Mouse (Mus musculus): ENCODE results near the gene Cyb5rl. TPM values are rescaled to one million over a fixed set of nuclear protein-coding genes. Genes with fewer than 3 reads are reported as not detected.

Cyb5rl gene
- polyA plus RNA-seq, 1 experiment from 2014 or later = 4.4 TPM

DNA sequence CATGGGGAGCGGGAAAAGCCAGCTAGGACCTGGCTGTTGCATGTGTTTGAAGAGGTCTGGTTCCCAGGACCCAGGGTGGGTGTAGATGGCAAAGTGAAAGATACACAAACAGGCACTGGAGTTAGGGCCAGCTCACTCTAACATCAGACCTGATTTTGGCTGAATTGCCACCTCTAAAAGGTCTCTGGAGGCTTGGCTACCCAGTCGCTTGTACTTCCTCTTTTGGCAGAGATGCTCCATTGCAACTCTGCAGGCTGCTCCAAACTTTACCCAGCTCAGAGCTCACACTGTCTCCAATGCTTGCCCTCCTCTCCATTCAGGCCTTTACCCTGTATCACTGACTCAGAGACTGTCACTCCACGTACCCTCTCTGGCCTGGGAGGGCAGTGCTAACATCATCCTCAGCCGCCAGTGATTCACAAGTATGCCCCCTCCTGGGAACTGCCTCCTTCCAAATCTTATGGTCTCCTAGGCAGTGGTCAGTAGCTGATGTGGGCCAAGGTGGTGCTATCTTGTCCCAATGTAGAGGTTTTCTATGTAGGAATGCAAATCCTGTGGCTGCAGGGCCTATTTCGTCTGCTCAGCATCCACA lies 13.7 kb upstream of the Cyb5rl start:
- no peak overlapping the region for H3K27ac ChIP-seq (ENCODE audit: low read depth, low read length)
- no peak overlapping the region for H3K4me3 ChIP-seq (ENCODE audit: low read length)
- 47% methylated on average over 5 of the region's 5 CpGs for WGBS
- ATAC-seq = no peak
- no peaks in the 10 kb centered on the region for H3K9me3 ChIP-seq (ENCODE audit: control insufficient read depth, low read length)
- H3K36me3 ChIP-seq (ENCODE audit: control insufficient read depth, insufficient read depth, low read length) = peaks cover 13% of the 10 kb centered on the region
- H3K4me2 ChIP-seq (ENCODE audit: low read length) = no peak overlapping the region
- no peaks in the 10 kb centered on the region for H3K27me3 ChIP-seq (replicated peaks; ENCODE audit: control insufficient read depth, insufficient read depth, low read length)
- no peak overlapping the region for H3K9ac ChIP-seq (ENCODE audit: low read depth, low read length)
- H3K4me1 ChIP-seq (ENCODE audit: control insufficient read depth, insufficient read depth, low read depth, low read length) = no peaks in the 10 kb centered on the region; the same call in 1 of the 2 replicates

- H3K9me3 ChIP-seq (ENCODE audit: control insufficient read depth, low read length) = no peaks in the 10 kb centered on the region
- no peak overlapping the region for H3K4me3 ChIP-seq (ENCODE audit: low read length)
- ATAC-seq = no peak
- no peak overlapping the region for H3K9ac ChIP-seq (ENCODE audit: low read depth, low read length)
- peaks cover 29% of the 10 kb centered on the region for H3K36me3 ChIP-seq (ENCODE audit: control insufficient read depth, insufficient read depth, low read length)
- 85% methylated on average over 3 of the region's 3 CpGs for WGBS
- H3K4me2 ChIP-seq (ENCODE audit: low read length) = no peak overlapping the region
- no peaks in the 10 kb centered on the region for H3K27me3 ChIP-seq (replicated peaks; ENCODE audit: control insufficient read depth, insufficient read depth, low read length)
- no peaks in the 10 kb centered on the region for H3K4me1 ChIP-seq (ENCODE audit: control insufficient read depth, insufficient read depth, low read depth, low read length)
- no peak overlapping the region for H3K27ac ChIP-seq (ENCODE audit: low read depth, low read length)
Measured at GRCm38 (mm10) chr4:107056088-107056487, 10.7 kb upstream of the Cyb5rl start.

DNA sequence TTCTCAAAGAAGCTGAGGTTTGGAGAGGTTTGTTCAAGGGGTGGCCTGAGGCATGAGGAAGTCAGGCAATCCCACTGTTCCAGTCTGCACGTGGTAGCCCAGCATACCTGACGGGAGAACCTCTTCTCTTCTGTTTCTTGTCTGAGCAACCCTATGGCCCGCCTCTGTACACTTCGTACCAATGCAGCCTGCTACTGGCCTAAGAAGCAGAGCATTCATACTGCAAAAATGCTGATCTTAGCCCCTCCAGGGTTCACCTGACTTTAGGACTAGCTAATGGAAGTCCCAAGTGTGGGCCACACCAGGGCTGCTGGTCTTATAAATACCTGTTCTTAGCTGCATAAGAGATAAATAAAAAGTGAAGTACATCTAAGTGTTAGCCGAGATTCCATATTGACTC lies 8.4 kb upstream of the Cyb5rl start:
- ATAC-seq = no peak
- no peak overlapping the region for H3K27ac ChIP-seq (ENCODE audit: low read depth, low read length)
- 92% methylated on average over 5 of the region's 5 CpGs for WGBS
- H3K4me3 ChIP-seq (ENCODE audit: low read length) = no peak overlapping the region
- H3K4me1 ChIP-seq (ENCODE audit: control insufficient read depth, insufficient read depth, low read depth, low read length) = no peaks in the 10 kb centered on the region
- H3K27me3 ChIP-seq (replicated peaks; ENCODE audit: control insufficient read depth, insufficient read depth, low read length) = no peaks in the 10 kb centered on the region
- no peak overlapping the region for H3K4me2 ChIP-seq (ENCODE audit: low read length)
- H3K9me3 ChIP-seq (ENCODE audit: control insufficient read depth, low read length) = no peaks in the 10 kb centered on the region
- H3K36me3 ChIP-seq (ENCODE audit: control insufficient read depth, insufficient read depth, low read length) = peaks cover 40% of the 10 kb centered on the region
- no peak overlapping the region for H3K9ac ChIP-seq (ENCODE audit: low read depth, low read length)

- Histone ChIP-seq H3K36me3 (ENCODE audit: control insufficient read depth, insufficient read depth, low read length) (peaks cover 40% of the 10 kb centered on the region), H3K4me1 (ENCODE audit: control insufficient read depth, insufficient read depth, low read depth, low read length) (no peaks in the 10 kb centered on the region), H3K9ac (ENCODE audit: low read depth, low read length) (no peak overlapping the region), H3K4me3 (ENCODE audit: low read length) (no peak overlapping the region), H3K9me3 (ENCODE audit: control insufficient read depth, low read length) (no peaks in the 10 kb centered on the region), H3K27ac (ENCODE audit: low read depth, low read length) (no peak overlapping the region), H3K4me2 (ENCODE audit: low read length) (no peak overlapping the region), H3K27me3 (replicated peaks; ENCODE audit: control insufficient read depth, insufficient read depth, low read length) (no peaks in the 10 kb centered on the region)
- 88% methylated on average over 6 of the region's 6 CpGs for WGBS
- ATAC-seq = no peak
Measured at GRCm38 (mm10) chr4:107058781-107059180, 8.0 kb upstream of the Cyb5rl start.

DNA sequence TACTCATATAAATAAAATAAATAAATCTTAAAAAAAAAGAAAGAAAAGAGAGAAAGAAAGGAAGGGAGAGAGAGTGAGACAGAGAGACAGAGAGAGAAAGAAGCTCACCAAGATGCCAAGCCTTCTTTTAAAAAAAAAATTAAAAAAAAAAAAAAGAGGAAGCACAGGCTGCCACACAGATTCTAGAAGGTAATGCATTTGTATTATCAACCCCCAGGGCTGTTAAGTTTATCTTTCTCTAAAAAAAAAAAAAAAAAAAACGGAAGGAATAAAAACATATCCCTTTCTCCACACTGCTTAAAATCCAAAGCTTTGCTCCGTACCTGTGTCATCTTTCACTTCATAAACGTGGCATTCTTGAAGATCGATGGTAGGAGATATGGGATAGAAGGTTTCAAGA lies 5.2 kb upstream of the Cyb5rl start:
- no peaks in the 10 kb centered on the region for H3K9me3 ChIP-seq (ENCODE audit: control insufficient read depth, low read length)
- peaks cover 8% of the 10 kb centered on the region for H3K4me1 ChIP-seq (ENCODE audit: control insufficient read depth, insufficient read depth, low read depth, low read length)
- ATAC-seq = no peak
- H3K27me3 ChIP-seq (replicated peaks; ENCODE audit: control insufficient read depth, insufficient read depth, low read length) = no peaks in the 10 kb centered on the region
- 89% methylated on average over 4 of the region's 4 CpGs for WGBS
- no peak overlapping the region for H3K9ac ChIP-seq (ENCODE audit: low read depth, low read length)
- no peak overlapping the region for H3K27ac ChIP-seq (ENCODE audit: low read depth, low read length)
- no peak overlapping the region for H3K4me3 ChIP-seq (ENCODE audit: low read length)
- peaks cover 42% of the 10 kb centered on the region for H3K36me3 ChIP-seq (ENCODE audit: control insufficient read depth, insufficient read depth, low read length)
- H3K4me2 ChIP-seq (ENCODE audit: low read length) = no peak overlapping the region

GRCm38 (mm10) chr4:107063214-107063613 lies 3.6 kb upstream of the Cyb5rl start:
- H3K9ac ChIP-seq (ENCODE audit: low read depth, low read length) = no peak overlapping the region
- ATAC-seq = no peak
- H3K27me3 ChIP-seq (replicated peaks; ENCODE audit: control insufficient read depth, insufficient read depth, low read length) = no peaks in the 10 kb centered on the region
- H3K27ac ChIP-seq (ENCODE audit: low read depth, low read length) = no peak overlapping the region
- peaks cover 31% of the 10 kb centered on the region for H3K36me3 ChIP-seq (ENCODE audit: control insufficient read depth, insufficient read depth, low read length)
- H3K4me2 ChIP-seq (ENCODE audit: low read length) = no peak overlapping the region
- peaks cover 15% of the 10 kb centered on the region for H3K4me1 ChIP-seq (ENCODE audit: control insufficient read depth, insufficient read depth, low read depth, low read length)
- WGBS = 90% methylated on average over 3 of the region's 3 CpGs
- no peak overlapping the region for H3K4me3 ChIP-seq (ENCODE audit: low read length)
- H3K9me3 ChIP-seq (ENCODE audit: control insufficient read depth, low read length) = no peaks in the 10 kb centered on the region

GRCm38 (mm10) chr4:107064394-107065098 lies 2.2 kb upstream of the Cyb5rl start:
- Histone ChIP-seq H3K9me3 (ENCODE audit: control insufficient read depth, low read length) (no peaks in the 10 kb centered on the region), H3K27ac (ENCODE audit: low read depth, low read length) (no peak overlapping the region), H3K36me3 (ENCODE audit: control insufficient read depth, insufficient read depth, low read length) (peaks cover 25% of the 10 kb centered on the region), H3K4me2 (ENCODE audit: low read length) (no peak overlapping the region), H3K27me3 (replicated peaks; ENCODE audit: control insufficient read depth, insufficient read depth, low read length) (no peaks in the 10 kb centered on the region), H3K4me1 (ENCODE audit: control insufficient read depth, insufficient read depth, low read depth, low read length) (peaks cover 15% of the 10 kb centered on the region), H3K9ac (ENCODE audit: low read depth, low read length) (no peak overlapping the region), H3K4me3 (ENCODE audit: low read length) (no peak overlapping the region)
- WGBS = 91% methylated on average over 5 of the region's 5 CpGs
- ATAC-seq = no peak

- H3K9me3 ChIP-seq (ENCODE audit: control insufficient read depth, low read length) = no peaks in the 10 kb centered on the region
- H3K4me2 ChIP-seq (ENCODE audit: low read length) = peak overlapping the region; percentile 98
- no peaks in the 10 kb centered on the region for H3K27me3 ChIP-seq (replicated peaks; ENCODE audit: control insufficient read depth, insufficient read depth, low read length)
- peak; percentile 76 for ATAC-seq
- WGBS = 2% methylated on average over 33 of the region's 33 CpGs
- H3K4me1 ChIP-seq (ENCODE audit: control insufficient read depth, insufficient read depth, low read depth, low read length) = peaks cover 15% of the 10 kb centered on the region
- peak overlapping the region; percentile 88 for H3K4me3 ChIP-seq (ENCODE audit: low read length)
- H3K36me3 ChIP-seq (ENCODE audit: control insufficient read depth, insufficient read depth, low read length) = peaks cover 8% of the 10 kb centered on the region
- H3K27ac ChIP-seq (ENCODE audit: low read depth, low read length) = peak overlapping the region; percentile 40; the same call in 1 of the 2 replicates
- H3K9ac ChIP-seq (ENCODE audit: low read depth, low read length) = peak overlapping the region; percentile 60
Measured at GRCm38 (mm10) chr4:107067151-107067840, 508 bp downstream of the Cyb5rl start.

GRCm38 (mm10) chr4:107072343-107072742 lies 5.6 kb downstream of the Cyb5rl start:
- no peak overlapping the region for H3K4me3 ChIP-seq (ENCODE audit: low read length)
- H3K27me3 ChIP-seq (replicated peaks; ENCODE audit: control insufficient read depth, insufficient read depth, low read length) = no peaks in the 10 kb centered on the region
- 79% methylated on average over 9 of the region's 9 CpGs for WGBS
- no peak for ATAC-seq
- H3K9me3 ChIP-seq (ENCODE audit: control insufficient read depth, low read length) = no peaks in the 10 kb centered on the region
- no peaks in the 10 kb centered on the region for H3K36me3 ChIP-seq (ENCODE audit: control insufficient read depth, insufficient read depth, low read length)
- H3K9ac ChIP-seq (ENCODE audit: low read depth, low read length) = no peak overlapping the region
- H3K4me2 ChIP-seq (ENCODE audit: low read length) = no peak overlapping the region
- peaks cover 4% of the 10 kb centered on the region for H3K4me1 ChIP-seq (ENCODE audit: control insufficient read depth, insufficient read depth, low read depth, low read length)
- H3K27ac ChIP-seq (ENCODE audit: low read depth, low read length) = no peak overlapping the region

Data from hindbrain, embryonic 16.5 days (tissue).